Mouse (Mus musculus): ENCODE measurements around the gene Bag5. TPM values are rescaled to one million over a fixed set of nuclear protein-coding genes. Genes with fewer than 3 reads are reported as not detected.

Bag5 gene
- polyA plus RNA-seq, 1 experiment from 2014 or later: 24.0 TPM

GRCm38 (mm10) chr12:111682003-111682402 lies 31.1 kb downstream of the Bag5 start:
- no peak overlapping the region for H3K4me3 ChIP-seq (ENCODE audit: inconsistent target)
- H3K27ac ChIP-seq: no peak overlapping the region
- peaks cover 17% of the 10 kb centered on the region for H3K79me2 ChIP-seq (ENCODE audit: inconsistent target)
- H3K36me3 ChIP-seq (ENCODE audit: inconsistent target): peaks cover 8% of the 10 kb centered on the region; the same call in 1 of the 2 replicates
- WGBS (ENCODE audit: missing documents): 95% methylated on average over 5 of the region's 5 CpGs

GRCm38 (mm10) chr12:111681305-111681704 lies 31.8 kb downstream of the Bag5 start:
- H3K4me3 ChIP-seq (ENCODE audit: inconsistent target): no peak overlapping the region
- peaks cover 8% of the 10 kb centered on the region; the same call in 1 of the 2 replicates for H3K36me3 ChIP-seq (ENCODE audit: inconsistent target)
- peaks cover 17% of the 10 kb centered on the region for H3K79me2 ChIP-seq (ENCODE audit: inconsistent target)
- 93% methylated on average over 8 of the region's 8 CpGs for WGBS (ENCODE audit: missing documents)
- no peak overlapping the region for H3K27ac ChIP-seq

- WGBS (ENCODE audit: missing documents): 89% methylated on average over 12 of the region's 13 CpGs
- Histone ChIP-seq H3K27ac (no peak overlapping the region), H3K4me3 (ENCODE audit: inconsistent target) (no peak overlapping the region), H3K36me3 (ENCODE audit: inconsistent target) (peaks cover 8% of the 10 kb centered on the region; the same call in 1 of the 2 replicates), H3K79me2 (ENCODE audit: inconsistent target) (peaks cover 17% of the 10 kb centered on the region)
Observed at GRCm38 (mm10) chr12:111680661-111681060, 32.4 kb downstream of the Bag5 start.

- Histone ChIP-seq H3K79me2 (ENCODE audit: inconsistent target) (peaks cover 17% of the 10 kb centered on the region), H3K27ac (no peak overlapping the region), H3K36me3 (ENCODE audit: inconsistent target) (peaks cover 8% of the 10 kb centered on the region; the same call in 1 of the 2 replicates), H3K4me3 (ENCODE audit: inconsistent target) (peak overlapping the region; percentile 75)
- 63% methylated on average over 7 of the region's 7 CpGs for WGBS (ENCODE audit: missing documents)
Observed at GRCm38 (mm10) chr12:111678997-111679396, 34.1 kb downstream of the Bag5 start.

GRCm38 (mm10) chr12:111678670-111678933 lies 34.5 kb downstream of the Bag5 start:
- H3K4me3 ChIP-seq (ENCODE audit: inconsistent target): peak overlapping the region; percentile 75
- WGBS (ENCODE audit: missing documents): 9% methylated on average over 13 of the region's 13 CpGs
- peaks cover 8% of the 10 kb centered on the region; the same call in 1 of the 2 replicates for H3K36me3 ChIP-seq (ENCODE audit: inconsistent target)
- H3K27ac ChIP-seq: 0 out of 2 replicates have a peak overlapping the region, but pooled peaks have one; percentile 5
- H3K79me2 ChIP-seq (ENCODE audit: inconsistent target): peaks cover 17% of the 10 kb centered on the region

GRCm38 (mm10) chr12:111677882-111678669 lies 35.0 kb downstream of the Bag5 start, which contains the start of gene Trmt61a:
Gene Trmt61a, plus strand, starts transcription at chr12:111678105.
- peak within 1 kb of the TSS; percentile 98 for H3K27ac ChIP-seq
- H3K36me3 ChIP-seq (ENCODE audit: inconsistent target): peaks cover 8% of the 10 kb centered on the region; the same call in 1 of the 2 replicates
- H3K79me2 ChIP-seq (ENCODE audit: inconsistent target): peaks cover 17% of the 10 kb centered on the region
- H3K4me3 ChIP-seq (ENCODE audit: inconsistent target): peak within 1 kb of the TSS; percentile 75
- under 1% methylated on average over 50 of the region's 51 CpGs for WGBS (ENCODE audit: missing documents)

GRCm38 (mm10) chr12:111677421-111677820 lies 35.6 kb downstream of the Bag5 start:
- H3K36me3 ChIP-seq (ENCODE audit: inconsistent target): peaks cover 8% of the 10 kb centered on the region; the same call in 1 of the 2 replicates
- H3K27ac ChIP-seq: peak overlapping the region; percentile 98
- peaks cover 17% of the 10 kb centered on the region for H3K79me2 ChIP-seq (ENCODE audit: inconsistent target)
- WGBS (ENCODE audit: missing documents): 31% methylated on average over 5 of the region's 5 CpGs
- H3K4me3 ChIP-seq (ENCODE audit: inconsistent target): peak overlapping the region; percentile 75

- Histone ChIP-seq H3K4me3 (ENCODE audit: inconsistent target) (no peak overlapping the region), H3K27ac (peak overlapping the region; percentile 98), H3K79me2 (ENCODE audit: inconsistent target) (peaks cover 28% of the 10 kb centered on the region), H3K36me3 (ENCODE audit: inconsistent target) (peaks cover 7% of the 10 kb centered on the region; the same call in 1 of the 2 replicates)
- WGBS (ENCODE audit: missing documents): 24% methylated on average over 6 of the region's 6 CpGs
Observed at GRCm38 (mm10) chr12:111675797-111676580, 37.1 kb downstream of the Bag5 start.

- 0% methylated on average over 2 of the region's 2 CpGs for WGBS (ENCODE audit: missing documents)
- peak overlapping the region; percentile 98 for H3K27ac ChIP-seq
Observed at GRCm38 (mm10) chr12:111674850-111675486, 38.1 kb downstream of the Bag5 start.

GRCm38 (mm10) chr12:111672581-111672980 lies 40.5 kb downstream of the Bag5 start:
- Histone ChIP-seq H3K36me3 (ENCODE audit: inconsistent target) (no peaks in the 10 kb centered on the region), H3K27ac (no peak overlapping the region), H3K79me2 (ENCODE audit: inconsistent target) (peaks cover 22% of the 10 kb centered on the region), H3K4me3 (ENCODE audit: inconsistent target) (peak overlapping the region; percentile 73; the same call in 1 of the 2 replicates)
- 22% methylated on average over 12 of the region's 12 CpGs for WGBS (ENCODE audit: missing documents)

More at GRCm38 (mm10) chr12:111674850-111675486, 38.1 kb downstream of the Bag5 start:
- Histone ChIP-seq H3K79me2 (ENCODE audit: inconsistent target) (peaks cover 38% of the 10 kb centered on the region), H3K36me3 (ENCODE audit: inconsistent target) (no peaks in the 10 kb centered on the region), H3K4me3 (ENCODE audit: inconsistent target) (no peak overlapping the region)

GRCm38 (mm10) chr12:111672176-111672575 lies 40.9 kb downstream of the Bag5 start, which contains the start of gene Ckb:
Gene Ckb, minus strand, starts transcription at chr12:111672338.
- H3K4me3 ChIP-seq (ENCODE audit: inconsistent target): peak within 1 kb of the TSS; percentile 73
- H3K79me2 ChIP-seq (ENCODE audit: inconsistent target): peaks cover 22% of the 10 kb centered on the region
- no peaks in the 10 kb centered on the region for H3K36me3 ChIP-seq (ENCODE audit: inconsistent target)
- peak within 1 kb of the TSS; percentile 66 for H3K27ac ChIP-seq
- WGBS (ENCODE audit: missing documents): under 1% methylated on average over 30 of the region's 31 CpGs

- Histone ChIP-seq H3K27ac (peak overlapping the region; percentile 66), H3K36me3 (ENCODE audit: inconsistent target) (no peaks in the 10 kb centered on the region), H3K79me2 (ENCODE audit: inconsistent target) (peaks cover 22% of the 10 kb centered on the region), H3K4me3 (ENCODE audit: inconsistent target) (peak overlapping the region; percentile 73)
- 2% methylated on average over 34 of the region's 34 CpGs for WGBS (ENCODE audit: missing documents)
Observed at GRCm38 (mm10) chr12:111671431-111671902, 41.6 kb downstream of the Bag5 start.

GRCm38 (mm10) chr12:111670976-111671375 lies 42.1 kb downstream of the Bag5 start:
- peaks cover 22% of the 10 kb centered on the region for H3K79me2 ChIP-seq (ENCODE audit: inconsistent target)
- no peaks in the 10 kb centered on the region for H3K36me3 ChIP-seq (ENCODE audit: inconsistent target)
- 10% methylated on average over 35 of the region's 35 CpGs for WGBS (ENCODE audit: missing documents)
- peak overlapping the region; percentile 66 for H3K27ac ChIP-seq
- peak overlapping the region; percentile 73 for H3K4me3 ChIP-seq (ENCODE audit: inconsistent target)

- 62% methylated on average over 29 of the region's 29 CpGs for WGBS (ENCODE audit: missing documents)
- H3K4me3 ChIP-seq (ENCODE audit: inconsistent target): peak overlapping the region; percentile 73; the same call in 1 of the 2 replicates
- H3K27ac ChIP-seq: peak overlapping the region; percentile 86; the same call in 1 of the 2 replicates
- H3K79me2 ChIP-seq (ENCODE audit: inconsistent target): peaks cover 22% of the 10 kb centered on the region
- no peaks in the 10 kb centered on the region for H3K36me3 ChIP-seq (ENCODE audit: inconsistent target)
Observed at GRCm38 (mm10) chr12:111670371-111670971, 42.6 kb downstream of the Bag5 start.
